Mouse (Mus musculus) CD4-positive helper T cell, adult 2 months (primary cell): ENCODE measurements around the gene Sirpa.

Experiments
- DNase-seq: peaks from one replicate; pipeline ENCODE4 v3.0.0-alpha.2; 2012; ENCODE audit warnings: low read depth, missing footprints, low spot score

Gene Sirpa

GRCm38 (mm10) chr2:129592459-129593140 is at the start of gene Sirpa:
TSS of gene Sirpa (plus strand) at chr2:129592835.
- DNase-seq: no peak

GRCm38 (mm10) chr2:129544448-129544847 is 48.2 kb upstream of the Sirpa start:
- DNase-seq: no peak

- DNase-seq: no peak
Measured at GRCm38 (mm10) chr2:129544919-129545318, 47.7 kb upstream of the Sirpa start.

GRCm38 (mm10) chr2:129545596-129545995 is 47.0 kb upstream of the Sirpa start:
- no peak for DNase-seq

GRCm38 (mm10) chr2:129546772-129547171 is 45.9 kb upstream of the Sirpa start:
- DNase-seq: no peak

GRCm38 (mm10) chr2:129549537-129550135 is 43.0 kb upstream of the Sirpa start:
- DNase-seq: no peak

GRCm38 (mm10) chr2:129550781-129551180 is 41.9 kb upstream of the Sirpa start:
- no peak for DNase-seq

- DNase-seq: no peak
Measured at GRCm38 (mm10) chr2:129556081-129556480, 36.6 kb upstream of the Sirpa start.

- DNase-seq: no peak
Measured at GRCm38 (mm10) chr2:129558008-129558874, 34.4 kb upstream of the Sirpa start.

- no peak for DNase-seq
Measured at GRCm38 (mm10) chr2:129558875-129559219, 33.8 kb upstream of the Sirpa start.

GRCm38 (mm10) chr2:129561796-129562195 is 30.8 kb upstream of the Sirpa start:
- DNase-seq: no peak

- DNase-seq: no peak
Measured at GRCm38 (mm10) chr2:129563944-129564709, 28.5 kb upstream of the Sirpa start.

GRCm38 (mm10) chr2:129569120-129569519 is 23.5 kb upstream of the Sirpa start:
- no peak for DNase-seq

- no peak for DNase-seq
Measured at GRCm38 (mm10) chr2:129569556-129569955, 23.1 kb upstream of the Sirpa start.

GRCm38 (mm10) chr2:129573701-129574273 is 18.8 kb upstream of the Sirpa start:
- no peak for DNase-seq

GRCm38 (mm10) chr2:129574395-129575046 is 18.1 kb upstream of the Sirpa start:
- no peak for DNase-seq

GRCm38 (mm10) chr2:129575113-129575512 is 17.5 kb upstream of the Sirpa start:
- no peak for DNase-seq

- DNase-seq: no peak
Measured at GRCm38 (mm10) chr2:129576611-129577447, 15.8 kb upstream of the Sirpa start.

GRCm38 (mm10) chr2:129580656-129581055 is 12.0 kb upstream of the Sirpa start:
- no peak for DNase-seq

GRCm38 (mm10) chr2:129581826-129582225 is 10.8 kb upstream of the Sirpa start:
- no peak for DNase-seq
